ENCODE assay signal across 13 mouse cellular contexts in genomic region chr2:150648300-150648895, GRCm38 (mm10). TPM values are rescaled to one million over a fixed set of nuclear protein-coding genes. Genes with fewer than 3 reads are reported as not detected.
A peak's percentile ranks its signal among the peaks of the same experiment; 100 is the strongest.
DNase-seq lines count a peak whose midpoint lies in the region; ATAC-seq and TF ChIP-seq lines count a peak whose summit lies in the region.
"Had no signal": no experiment of that assay in that cellular context is flagged by ENCODE, and none has a peak within 500 bp of the region (broad histone marks: within the 10 kb centered on the region; RNA-seq: fewer than 3 reads in every experiment).

No protein-coding gene starts in this region.

- 45% methylated on average over 13 of the region's 13 CpGs for WGBS in kidney, adult 2 months
- WGBS in kidney, embryonic 16.5 days: 60% methylated on average over 13 of the region's 13 CpGs
- WGBS in macrophage (ENCODE audit: missing documents): 58% methylated on average over 13 of the region's 13 CpGs

- H3K4me2 ChIP-seq in kidney, embryonic 16.5 days (replicated peaks; ENCODE audit: low read depth, low read length): no peak overlapping the region

- no peaks in the 10 kb centered on the region for H3K27me3 ChIP-seq in kidney, adult 2 months (replicated peaks; ENCODE audit: control insufficient read depth, insufficient read depth, low read length)
- no peaks in the 10 kb centered on the region for H3K27me3 ChIP-seq in kidney, embryonic 16.5 days (ENCODE audit: insufficient read depth, low read length)

- no peaks in the 10 kb centered on the region for H3K36me3 ChIP-seq in kidney, adult 2 months (ENCODE audit: control insufficient read depth, insufficient read depth, low read length)
- no peaks in the 10 kb centered on the region for H3K36me3 ChIP-seq in kidney, embryonic 16.5 days (ENCODE audit: insufficient read depth, low read length)
- H3K36me3 ChIP-seq in macrophage (ENCODE audit: inconsistent target): no peaks in the 10 kb centered on the region

- no peak for DNase-seq in kidney, adult 2 months
- no peak for DNase-seq in spleen, postnatal 36 days (ENCODE audit: low spot score in 2 of 2)
- no peak for DNase-seq in embryo, embryonic 9.5 days (ENCODE audit: extremely low spot score)
- DNase-seq: lung, adult 2 months had no signal

- no peak overlapping the region for H3K4me3 ChIP-seq in kidney, adult 2 months (ENCODE audit: insufficient read depth, low read depth, low read length)
- no peak overlapping the region for H3K4me3 ChIP-seq in kidney, embryonic 16.5 days (ENCODE audit: low read length)
- H3K4me3 ChIP-seq in bone marrow macrophage, adult 2 months (ENCODE audit: insufficient read depth, low read length): 0 out of 2 replicates have a peak overlapping the region, but pooled peaks have one; percentile 21
- no peak overlapping the region for H3K4me3 ChIP-seq in cortical plate, adult 2 months (ENCODE audit: insufficient read depth, low read length)
- H3K4me3 ChIP-seq in macrophage (ENCODE audit: inconsistent target): no peak overlapping the region
- H3K4me3 ChIP-seq: myocyte had no signal

- no peak for TF ChIP-seq POLR2A in kidney, adult 2 months (IDR thresholded peaks at IDR 0.05; ENCODE audit: low read depth, low read length)
- no peak for TF ChIP-seq POLR2A in bone marrow macrophage, adult 2 months (IDR thresholded peaks at IDR 0.05; ENCODE audit: borderline replicate concordance, low read depth, low read length)
- TF ChIP-seq POLR2A in cortical plate, adult 2 months (IDR thresholded peaks at IDR 0.05; ENCODE audit: extremely low read depth, insufficient read depth, low read length): no peak

- peak overlapping the region; percentile 82; the same call in 1 of the 2 replicates for H3K27ac ChIP-seq in kidney, adult 2 months (ENCODE audit: insufficient read depth, low read depth, low read length)
- no peak overlapping the region for H3K27ac ChIP-seq in kidney, embryonic 16.5 days (ENCODE audit: low read length)
- peak overlapping the region; percentile 83 for H3K27ac ChIP-seq in bone marrow macrophage, adult 2 months (ENCODE audit: insufficient read depth, low read depth, low read length)
- H3K27ac ChIP-seq in cortical plate, adult 2 months (ENCODE audit: insufficient read depth, low read length): peak overlapping the region; percentile 94
- H3K27ac ChIP-seq in macrophage: peak overlapping the region; percentile 36

- no peaks in the 10 kb centered on the region for H3K9me3 ChIP-seq in kidney, embryonic 16.5 days (ENCODE audit: low read length)
- H3K9me3 ChIP-seq: G1E had no signal

- no peak for TF ChIP-seq CTCF in kidney, adult 2 months (conservative IDR thresholded peaks at IDR 0.05; ENCODE audit: insufficient read depth, insufficient read length, low read depth, low read length)
- no peak for TF ChIP-seq CTCF in bone marrow macrophage, adult 2 months (IDR thresholded peaks at IDR 0.05; ENCODE audit: low read depth, low read length)
- no peak for TF ChIP-seq CTCF in cortical plate, adult 2 months (IDR thresholded peaks at IDR 0.05; ENCODE audit: extremely low read depth, insufficient read depth, low read length)

- peaks cover 18% of the 10 kb centered on the region for H3K4me1 ChIP-seq in kidney, adult 2 months (ENCODE audit: control insufficient read depth, insufficient read depth, low read length)
- H3K4me1 ChIP-seq in kidney, embryonic 16.5 days (ENCODE audit: insufficient read depth, low read length): peaks cover 5% of the 10 kb centered on the region; the same call in 1 of the 2 replicates
- peaks cover 13% of the 10 kb centered on the region for H3K4me1 ChIP-seq in bone marrow macrophage, adult 2 months (ENCODE audit: control insufficient read depth, insufficient read depth, low read length)
- peaks cover 3% of the 10 kb centered on the region for H3K4me1 ChIP-seq in cortical plate, adult 2 months (ENCODE audit: control insufficient read depth, insufficient read depth, low read length)

- no peak overlapping the region for H3K9ac ChIP-seq in kidney, embryonic 16.5 days (replicated peaks; ENCODE audit: low read length)

- ATAC-seq in kidney, embryonic 16.5 days (ENCODE audit: low FRiP score, low TSS enrichment): no peak

- peaks cover 23% of the 10 kb centered on the region; the same call in 1 of the 2 replicates for H3K79me2 ChIP-seq in macrophage (ENCODE audit: inconsistent target)

RNA-seq across cellular contexts. Expression of gene Acss1, which starts 19.9 kb away (rescaled TPM):
- 461 and 477 TPM in 2 replicates for polyA plus RNA-seq in kidney, adult 2 months (2012; rRNA removed)
- polyA plus RNA-seq in kidney, embryonic 16.5 days (2015; fragmentation: Nextera tagmentation; extraction: Ambion mirVana): 14.5 and 15.7 TPM in 2 replicates
- polyA plus RNA-seq in bone marrow macrophage, adult 2 months (2012; ENCODE audit: insufficient read depth, insufficient read length, missing spikeins): 9.4 and 9.5 TPM in 2 replicates
- polyA plus RNA-seq in cortical plate, adult 2 months (2012; rRNA removed): 27.2 and 28.8 TPM in 2 replicates
- total RNA-seq in macrophage (2018; cell fraction: chromatin; rRNA removed): 10 to 100 TPM in 24 of 26 experiments, 1 to 10 TPM in 2; 5.4 to 77.7 (median 35.0) TPM
- 10 to 100 TPM; 12.7 to 34.3 (median 23.3) TPM for total RNA-seq in macrophage (2018; cell fraction: cytosol; rRNA removed)
- total RNA-seq in macrophage (2018; cell fraction: nucleus; rRNA removed): 10 to 100 TPM; 14.2 to 55.6 (median 31.4) TPM
- 18.0 to 26.5 TPM (median 21.7 TPM) in 3 replicates for polyA plus RNA-seq in macrophage (2018)
- polyA plus RNA-seq: myocyte had no signal

RNA-seq across cellular contexts. Expression of gene Apmap, which starts 40.0 kb away (rescaled TPM):
- 172 and 181 TPM in 2 replicates for polyA plus RNA-seq in kidney, adult 2 months (2012; rRNA removed)
- polyA plus RNA-seq in kidney, embryonic 16.5 days (2015; fragmentation: Nextera tagmentation; extraction: Ambion mirVana): 55.4 and 58.0 TPM in 2 replicates
- 21.4 and 22.1 TPM in 2 replicates for polyA plus RNA-seq in bone marrow macrophage, adult 2 months (2012; ENCODE audit: insufficient read depth, insufficient read length, missing spikeins)
- 59.1 and 66.9 TPM in 2 replicates for polyA plus RNA-seq in cortical plate, adult 2 months (2012; rRNA removed)
- 10 to 100 TPM in 25 of 26 experiments, 1 to 10 TPM in 1; 9.0 to 45.3 (median 23.7) TPM for total RNA-seq in macrophage (2018; cell fraction: chromatin; rRNA removed)
- 10 to 100 TPM; 20.5 to 41.8 (median 27.6) TPM for total RNA-seq in macrophage (2018; cell fraction: cytosol; rRNA removed)
- 10 to 100 TPM; 39.1 to 75.4 (median 55.1) TPM for total RNA-seq in macrophage (2018; cell fraction: nucleus; rRNA removed)
- 21.1 to 28.3 TPM (median 26.8 TPM) in 3 replicates for polyA plus RNA-seq in macrophage (2018)

RNA-seq across cellular contexts. Expression of gene Vsx1, which starts 40.8 kb away (rescaled TPM):
- polyA plus RNA-seq in kidney, adult 2 months (2012; rRNA removed): not detected in 2 replicates
- not detected in 2 replicates for polyA plus RNA-seq in kidney, embryonic 16.5 days (2015; fragmentation: Nextera tagmentation; extraction: Ambion mirVana)
- polyA plus RNA-seq in bone marrow macrophage, adult 2 months (2012; ENCODE audit: insufficient read depth, insufficient read length, missing spikeins): not detected in 2 replicates
- polyA plus RNA-seq in cortical plate, adult 2 months (2012; rRNA removed): 0.13 and 0.27 TPM in 2 replicates
- not detected for total RNA-seq in macrophage (2018; cell fraction: chromatin; rRNA removed)
- total RNA-seq in macrophage (2018; cell fraction: cytosol; rRNA removed): not detected
- not detected for total RNA-seq in macrophage (2018; cell fraction: nucleus; rRNA removed)
- polyA plus RNA-seq in macrophage (2018): not detected in 3 replicates
- total RNA-seq: adrenal gland, postnatal 4 days; common myeloid progenitor, adult 5-6 weeks; hematopoietic stem cell, adult 5-6 weeks had no signal
- polyA plus RNA-seq: G1E; lung, adult 2 months; myocyte had no signal

Comparison
In these comparisons a context has a peak if more than half of its experiments do, and no peak if none do; other contexts are left out.
1. RNA of gene Acss1, which starts 19.9 kb away (polyA plus RNA-seq): 461 to 477 TPM in kidney, adult 2 months; 27.2 to 28.8 TPM in cortical plate, adult 2 months, 18.0 to 26.5 TPM in macrophage, 14.5 to 15.7 TPM in kidney, embryonic 16.5 days and 9.4 to 9.5 TPM in bone marrow macrophage, adult 2 months; every median in the first group is over 10 times any median in the second.